ENCODE assay signal across 8 mouse cellular contexts in genomic region chr4:82537279-82537967, GRCm38 (mm10).
DNase-seq lines count a peak whose midpoint lies in the region; ATAC-seq and TF ChIP-seq lines count a peak whose summit lies in the region.

No protein-coding gene starts in this region.

- H3K9ac ChIP-seq in forebrain, embryonic 15.5 days (replicated peaks): peak overlapping the region; percentile 66
- H3K9ac ChIP-seq in hindbrain, embryonic 13.5 days: peak overlapping the region; percentile 74
- H3K9ac ChIP-seq in limb, embryonic 11.5 days (ENCODE audit: low read length): peak overlapping the region; percentile 43
- peak overlapping the region; percentile 50 for H3K9ac ChIP-seq in midbrain, postnatal 0 days (replicated peaks; ENCODE audit: low read length, poor library complexity, severe bottlenecking)

- no peak for TF ChIP-seq POLR2A in brain, embryonic 14.5 days (IDR thresholded peaks at IDR 0.05; ENCODE audit: borderline replicate concordance, extremely low read depth, insufficient read depth, insufficient read length, poor library complexity, severe bottlenecking)

- H3K9me3 ChIP-seq in forebrain, embryonic 15.5 days: no peaks in the 10 kb centered on the region
- no peaks in the 10 kb centered on the region for H3K9me3 ChIP-seq in hindbrain, embryonic 13.5 days
- H3K9me3 ChIP-seq in limb, embryonic 11.5 days (ENCODE audit: control insufficient read depth, low read length): no peaks in the 10 kb centered on the region
- no peaks in the 10 kb centered on the region for H3K9me3 ChIP-seq in midbrain, postnatal 0 days (ENCODE audit: low read length)

- no peaks in the 10 kb centered on the region for H3K36me3 ChIP-seq in forebrain, embryonic 15.5 days
- no peaks in the 10 kb centered on the region for H3K36me3 ChIP-seq in hindbrain, embryonic 13.5 days
- H3K36me3 ChIP-seq in limb, embryonic 11.5 days (ENCODE audit: control insufficient read depth, insufficient read depth, low read length): no peaks in the 10 kb centered on the region; the same call in 1 of the 2 replicates
- no peaks in the 10 kb centered on the region for H3K36me3 ChIP-seq in midbrain, postnatal 0 days (ENCODE audit: insufficient read depth, low read length)

- intact Hi-C loops in left cerebral cortex, postnatal 14 days (cut with DNase I): loop anchor here (2.0 to 5.0 kb wide), 2 partner anchors 25 to 40 kb away; no protein-coding TSS in a partner anchor

- no peaks in the 10 kb centered on the region for H3K27me3 ChIP-seq in forebrain, embryonic 15.5 days
- peaks cover 54% of the 10 kb centered on the region for H3K27me3 ChIP-seq in hindbrain, embryonic 13.5 days
- H3K27me3 ChIP-seq in limb, embryonic 11.5 days (ENCODE audit: control insufficient read depth, insufficient read depth, low read length): peaks cover 18% of the 10 kb centered on the region
- peaks cover 19% of the 10 kb centered on the region for H3K27me3 ChIP-seq in midbrain, postnatal 0 days (ENCODE audit: insufficient read depth, low read length)

- H3K4me3 ChIP-seq in forebrain, embryonic 15.5 days: peak overlapping the region; percentile 42
- H3K4me3 ChIP-seq in hindbrain, embryonic 13.5 days: peak overlapping the region; percentile 40
- peak overlapping the region; percentile 32 for H3K4me3 ChIP-seq in limb, embryonic 11.5 days (ENCODE audit: low read depth, low read length)
- H3K4me3 ChIP-seq in midbrain, postnatal 0 days (ENCODE audit: low read depth, low read length): peak overlapping the region; percentile 32

- peak overlapping the region; percentile 69 for H3K4me2 ChIP-seq in forebrain, embryonic 15.5 days (replicated peaks)
- H3K4me2 ChIP-seq in hindbrain, embryonic 13.5 days: peak overlapping the region; percentile 64
- H3K4me2 ChIP-seq in limb, embryonic 11.5 days (ENCODE audit: low read depth, severe bottlenecking): peak overlapping the region; percentile 61
- H3K4me2 ChIP-seq in midbrain, postnatal 0 days (ENCODE audit: low read depth, low read length, poor library complexity, severe bottlenecking): peak overlapping the region; percentile 61

- WGBS in forebrain, embryonic 15.5 days: 2% methylated on average over 28 of the region's 28 CpGs
- 1% methylated on average over 28 of the region's 28 CpGs for WGBS in hindbrain, embryonic 13.5 days
- under 1% methylated on average over 28 of the region's 28 CpGs for WGBS in limb, embryonic 11.5 days
- under 1% methylated on average over 28 of the region's 28 CpGs for WGBS in midbrain, postnatal 0 days

- ATAC-seq in forebrain, embryonic 15.5 days (replicated peaks): no peak
- ATAC-seq in hindbrain, embryonic 13.5 days (ENCODE audit: low FRiP score): no peak
- ATAC-seq in limb, embryonic 11.5 days (ENCODE audit: insufficient number of reproducible peaks, low FRiP score, low TSS enrichment, low read depth): no peak
- ATAC-seq in midbrain, postnatal 0 days (ENCODE audit: low FRiP score): no peak
- ATAC-seq in megakaryocyte progenitor cell, adult 5-6 weeks (replicated peaks; ENCODE audit: poor library complexity): no peak

- H3K27ac ChIP-seq in forebrain, embryonic 15.5 days (replicated peaks): peak overlapping the region; percentile 97
- H3K27ac ChIP-seq in hindbrain, embryonic 13.5 days: peak overlapping the region; percentile 55
- no peak overlapping the region for H3K27ac ChIP-seq in limb, embryonic 11.5 days (replicated peaks; ENCODE audit: low read depth, low read length)
- H3K27ac ChIP-seq in midbrain, postnatal 0 days (ENCODE audit: low read depth, low read length): peak overlapping the region; percentile 38

- no peak for TF ChIP-seq CTCF in brain, embryonic 14.5 days (IDR thresholded peaks at IDR 0.05; ENCODE audit: borderline replicate concordance, extremely low read depth, insufficient read depth, insufficient read length)
- TF ChIP-seq CTCF in midbrain, postnatal 0 days (IDR thresholded peaks at IDR 0.05): no peak

- peaks cover 62% of the 10 kb centered on the region for H3K4me1 ChIP-seq in forebrain, embryonic 15.5 days
- peaks cover 65% of the 10 kb centered on the region for H3K4me1 ChIP-seq in hindbrain, embryonic 13.5 days (replicated peaks)
- peaks cover 21% of the 10 kb centered on the region for H3K4me1 ChIP-seq in limb, embryonic 11.5 days (ENCODE audit: control insufficient read depth, insufficient read depth, low read length)
- peaks cover 11% of the 10 kb centered on the region; the same call in 1 of the 2 replicates for H3K4me1 ChIP-seq in midbrain, postnatal 0 days (ENCODE audit: insufficient read depth, low read length)

- DNase-seq in ZHBTc4 (ENCODE audit: low read depth, low spot score): peak; percentile 66
- peak; percentile 77 for DNase-seq in brain, embryonic 14.5 days (ENCODE audit: low read depth)
- DNase-seq in limb, embryonic 11.5 days (ENCODE audit: low spot score): peak; percentile 79
- DNase-seq in midbrain, postnatal 0 days (ENCODE audit: low spot score): peak; percentile 46
- DNase-seq in left cerebral cortex, postnatal 14 days (ENCODE audit: low spot score in 2 of 2): no peak

Comparison
In these comparisons a context has a peak if more than half of its experiments do, and no peak if none do; other contexts are left out.
1. DNase-seq: peak in ZHBTc4 (single experiment), brain, embryonic 14.5 days (single experiment), limb, embryonic 11.5 days (single experiment) and midbrain, postnatal 0 days (single experiment); none in left cerebral cortex, postnatal 14 days (0 of 2).
2. Peak in every context shown above with its lines, with median percentiles within 50 percentile points of each other: H3K4me2 ChIP-seq, H3K4me3 ChIP-seq and H3K9ac ChIP-seq.